Mouse (Mus musculus) ES-Bruce4 (cell line): ENCODE data around the gene Tes.

Experiments
- CTCF ChIP-seq: IDR thresholded peaks from one replicate; pipeline ENCODE4 v1.8.1; 2011; ENCODE audit warnings: low read depth, low read length
- EP300 ChIP-seq: IDR thresholded peaks from 2 replicates; pipeline ENCODE4 v1.6.1; 2011; ENCODE audit warnings: low read depth, low read length; ENCODE audit not compliant: insufficient read depth

DNA sequence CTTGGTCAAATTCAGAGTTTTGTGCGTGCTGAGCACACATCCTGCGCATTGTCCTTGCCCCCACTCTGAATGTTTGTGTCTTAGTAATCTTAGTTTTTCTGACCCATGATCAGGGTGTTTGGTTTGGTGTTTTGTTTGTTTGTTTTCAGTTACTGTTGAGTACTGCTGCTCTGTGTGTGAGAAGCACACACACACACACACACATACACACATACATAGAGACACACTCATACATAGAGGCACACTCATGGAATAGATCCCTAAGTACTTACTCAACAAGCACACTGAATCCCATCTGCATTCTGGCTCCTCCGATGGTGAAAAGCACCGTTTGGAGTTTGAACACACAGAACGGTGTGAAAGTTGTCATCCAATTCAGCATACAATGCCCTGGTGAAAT lies 41.5 kb downstream of the Tes start:
- TF ChIP-seq CTCF (no peak), EP300 (no peak)
